Mouse (Mus musculus): ENCODE data around the gene Cblb.

Gene Cblb

DNA sequence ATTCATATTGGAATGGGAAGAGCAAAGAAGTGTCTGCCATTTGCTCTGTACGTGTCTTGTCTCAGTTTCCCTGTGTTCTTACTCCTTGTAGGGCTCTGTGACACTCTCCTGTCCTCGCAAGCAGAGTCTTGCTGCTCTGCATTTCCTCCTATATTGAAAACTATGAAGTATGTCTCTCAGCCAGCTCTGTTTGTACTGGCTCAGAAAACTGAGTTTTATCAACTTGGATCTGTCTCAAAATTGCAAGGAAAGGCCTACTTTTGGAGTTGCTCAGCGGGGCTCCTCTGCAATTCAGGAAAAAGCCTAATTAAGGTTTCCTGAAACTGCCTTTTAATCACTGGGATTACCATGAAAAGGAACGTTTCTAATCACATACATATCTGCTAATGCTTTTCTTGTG, 46.9 kb downstream of the Cblb start:
- no peak for DNase-seq

DNA sequence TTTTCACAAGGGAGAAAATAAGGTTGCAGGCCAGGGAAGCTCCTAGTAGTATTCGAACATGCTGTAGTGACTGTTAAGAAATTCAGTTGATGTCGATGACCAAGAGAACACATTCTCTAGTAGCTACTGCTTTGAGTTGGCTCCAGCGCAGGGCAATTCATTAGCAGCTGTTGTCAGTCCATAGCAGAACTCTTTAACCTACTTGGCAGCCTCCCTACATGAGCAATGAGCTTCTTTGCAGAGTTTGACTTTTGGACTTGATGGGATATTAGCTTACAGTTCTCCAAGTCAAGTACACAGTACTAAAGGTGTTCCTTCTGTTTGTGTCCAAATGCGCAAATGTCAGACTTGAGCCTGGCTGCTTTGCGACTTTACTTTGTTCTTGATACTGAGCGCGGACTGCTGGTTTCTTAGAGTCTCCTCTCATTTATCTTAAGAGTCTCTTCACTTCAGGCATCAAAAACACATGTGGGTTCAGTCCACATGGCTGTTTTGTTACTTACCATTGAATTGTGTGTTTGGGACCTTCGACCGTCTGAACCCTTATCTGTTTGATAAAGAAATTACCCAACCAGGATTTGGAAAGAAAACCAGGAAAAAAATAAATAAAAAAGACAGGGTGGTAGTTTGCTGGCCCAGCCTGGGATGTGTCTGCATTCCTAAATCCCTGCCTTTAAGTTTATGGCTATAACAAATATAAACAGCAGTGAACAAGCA, 47.9 kb downstream of the Cblb start:
- peak; percentile 77 to 91 for DNase-seq

DNA sequence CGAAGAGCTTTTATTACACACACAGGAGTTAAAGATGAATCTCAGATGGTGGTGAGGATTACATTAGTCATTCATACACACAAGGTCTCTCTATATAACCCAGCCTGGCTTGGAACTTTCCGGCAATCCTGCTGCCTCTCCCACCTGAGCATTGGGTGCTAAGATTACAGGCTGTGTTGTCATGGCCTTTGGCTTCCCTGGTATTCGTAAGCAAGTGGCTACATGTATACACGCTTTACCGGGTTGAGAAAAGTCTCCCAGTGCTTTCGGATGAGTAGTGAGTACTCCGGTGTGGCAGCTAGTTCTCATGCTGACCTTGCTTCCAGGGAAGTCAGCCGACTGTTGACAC, 48.4 kb downstream of the Cblb start:
- no peak for DNase-seq

DNA sequence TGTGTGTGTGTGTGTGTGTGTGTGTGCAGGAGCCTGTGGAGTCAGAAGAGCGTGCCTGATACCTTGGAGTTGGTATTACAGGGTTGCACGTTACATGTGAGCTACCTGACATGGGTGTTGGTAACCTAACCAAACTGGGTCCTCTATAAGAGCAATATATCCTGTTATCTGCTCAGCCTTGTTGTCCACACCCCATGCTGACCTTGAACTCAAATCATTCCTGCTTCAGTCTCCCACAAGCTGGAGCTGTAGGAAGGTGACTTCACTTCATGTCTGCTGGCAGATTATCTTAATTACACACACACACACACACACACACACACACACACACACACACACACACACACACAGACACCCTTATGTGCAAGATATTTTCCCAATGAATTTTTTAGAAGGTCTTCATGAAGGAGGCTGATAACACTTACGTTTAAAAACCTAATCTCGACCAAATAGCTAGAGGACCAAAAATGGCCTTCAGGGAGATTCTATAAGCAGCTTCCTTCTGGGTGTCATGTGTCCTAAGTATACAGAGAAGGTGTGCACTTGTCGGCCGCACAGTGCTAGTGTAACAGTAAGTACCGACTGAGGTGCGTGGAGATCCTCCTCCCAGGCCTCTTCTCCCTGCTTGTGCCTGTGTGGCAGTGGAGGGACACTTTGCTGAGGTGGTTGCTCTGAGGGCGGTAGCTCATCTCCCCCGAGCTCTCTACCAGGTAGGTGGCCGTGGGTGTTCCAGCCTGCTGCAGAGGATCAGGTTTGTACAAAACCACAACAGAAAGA, 49.8 kb downstream of the Cblb start:
- DNase-seq, result no peak

DNA sequence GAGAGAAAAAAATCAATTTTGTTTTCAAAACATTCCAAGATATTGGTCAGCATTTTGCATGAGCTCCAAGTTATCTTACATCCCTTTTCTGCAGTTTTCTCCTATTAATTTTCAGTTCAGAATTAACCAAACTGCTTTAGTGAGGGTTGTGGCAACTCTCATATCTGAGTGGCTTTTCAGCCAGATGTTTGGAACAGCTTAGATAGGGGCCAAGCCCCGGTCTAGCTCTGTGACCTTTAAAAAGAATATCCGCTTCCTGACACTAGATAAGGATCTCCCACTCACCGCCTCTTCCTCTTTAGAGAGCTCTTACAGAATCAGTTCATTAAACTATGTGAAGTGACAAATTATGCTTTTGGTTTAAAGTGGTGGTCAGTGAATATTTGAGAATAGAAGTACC, 50.7 kb downstream of the Cblb start:
- DNase-seq, result no peak

DNA sequence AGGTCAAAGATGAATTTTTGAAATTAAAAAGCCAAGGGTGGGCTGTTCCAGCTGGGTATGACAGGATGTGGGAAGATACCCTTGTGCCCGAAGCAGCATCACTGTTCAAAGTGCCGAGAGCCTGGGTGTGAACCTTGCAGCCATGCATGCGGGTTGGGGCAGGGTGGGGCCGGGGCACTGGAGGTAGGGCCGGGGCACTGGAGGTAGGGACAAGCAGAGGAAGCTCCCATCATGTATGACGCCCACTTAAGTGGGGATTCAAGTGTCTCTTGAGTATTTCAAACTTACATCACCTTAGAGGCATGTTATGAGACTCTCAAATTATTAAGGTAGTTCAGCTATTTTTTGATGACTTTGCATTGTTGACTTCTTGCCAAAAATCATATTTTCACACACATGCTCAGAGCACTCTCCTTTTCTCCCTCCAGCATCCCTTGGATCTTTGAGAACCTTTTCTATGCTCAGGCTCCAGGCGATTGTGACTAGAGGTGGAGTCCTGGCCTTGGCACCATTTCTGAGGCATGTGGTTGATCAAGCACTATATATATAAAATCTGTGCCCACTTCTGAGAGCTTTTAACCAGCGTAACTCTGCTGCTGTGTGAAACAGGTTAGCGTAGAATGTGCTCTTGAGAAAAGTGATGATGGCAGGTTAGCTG, 55.9 kb downstream of the Cblb start:
- DNase-seq, result no peak

DNA sequence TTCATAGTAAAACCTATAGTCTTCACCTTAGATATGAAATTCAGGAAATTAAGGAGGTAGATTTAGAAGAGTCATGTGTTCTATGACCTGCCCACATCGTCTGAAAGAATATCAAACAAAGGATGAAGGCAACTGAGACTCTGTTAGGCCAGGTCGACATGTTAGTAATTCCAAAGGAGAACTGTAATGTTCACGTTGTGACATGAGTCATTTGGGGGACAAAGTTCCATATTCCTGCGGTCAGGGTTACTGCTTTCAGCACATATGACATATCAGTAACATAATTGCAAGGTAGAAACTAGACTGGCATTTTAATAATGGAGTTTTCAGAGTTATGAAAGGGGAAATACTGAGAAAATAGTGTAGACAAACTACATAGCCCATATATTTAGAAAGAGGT, 58.3 kb downstream of the Cblb start:
- DNase-seq, result no peak

DNA sequence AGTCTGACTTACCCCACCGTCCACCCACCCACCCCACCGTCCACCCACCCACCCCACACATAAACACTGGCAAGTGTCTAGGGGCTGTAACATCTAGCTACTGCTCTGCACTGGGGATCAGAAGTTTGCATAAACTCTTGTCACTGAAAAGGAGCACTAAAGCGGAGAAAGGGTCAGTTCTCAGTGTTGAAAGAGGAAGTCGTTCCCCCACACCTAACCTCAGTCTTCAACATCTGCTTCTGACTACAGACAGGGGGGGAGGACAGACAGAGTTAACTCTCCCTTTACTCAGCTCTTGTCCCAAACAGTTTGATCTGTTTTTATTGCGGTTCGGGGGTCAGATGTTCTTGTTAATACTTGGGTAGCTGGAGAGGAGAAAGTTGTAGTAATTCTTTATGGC, 59.9 kb downstream of the Cblb start:
- DNase-seq, result no peak

DNA sequence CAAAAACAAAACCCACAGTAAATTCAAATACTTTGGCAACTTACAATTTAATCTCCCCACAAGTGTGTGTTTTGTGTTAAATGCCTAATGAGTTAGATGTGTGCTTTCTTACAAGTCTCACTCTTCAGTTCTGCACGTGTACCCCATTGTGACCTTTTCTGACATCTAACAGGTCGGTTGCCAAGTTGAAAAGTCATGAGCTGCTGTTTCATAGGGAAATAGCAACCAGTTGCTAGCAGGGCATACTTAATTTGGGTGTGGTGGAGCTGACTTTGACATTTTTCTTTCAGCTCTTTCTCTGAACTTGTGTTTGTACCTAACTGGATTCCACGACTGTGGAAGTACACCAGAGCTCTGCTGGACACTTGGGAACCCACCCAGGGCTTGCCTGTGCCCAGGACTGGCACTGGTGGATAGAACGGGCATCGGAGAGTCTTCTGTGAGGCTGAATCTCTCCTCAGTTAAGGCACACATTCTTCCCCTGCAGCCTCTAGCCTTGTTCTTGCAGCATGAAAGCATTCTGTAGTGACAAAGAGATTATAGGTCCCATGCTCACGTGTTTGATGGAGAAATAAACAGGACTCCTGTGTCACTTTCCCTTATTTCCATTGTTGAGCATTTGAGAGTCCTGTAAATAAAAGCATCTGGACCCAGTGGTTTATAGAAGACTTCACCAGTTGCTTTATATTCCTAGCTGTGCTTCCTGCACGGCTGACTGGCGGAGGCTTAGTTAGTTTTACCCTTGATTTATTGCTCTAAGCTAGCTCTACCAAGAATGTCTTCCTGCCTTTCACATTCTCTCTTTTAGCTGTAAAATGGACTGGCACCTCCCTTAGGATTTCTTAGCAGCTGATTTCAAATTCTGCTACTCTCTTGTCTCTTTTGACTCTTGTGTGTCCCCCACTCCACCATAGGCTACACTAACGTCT, 62.6 kb downstream of the Cblb start:
- no peak for DNase-seq

DNA sequence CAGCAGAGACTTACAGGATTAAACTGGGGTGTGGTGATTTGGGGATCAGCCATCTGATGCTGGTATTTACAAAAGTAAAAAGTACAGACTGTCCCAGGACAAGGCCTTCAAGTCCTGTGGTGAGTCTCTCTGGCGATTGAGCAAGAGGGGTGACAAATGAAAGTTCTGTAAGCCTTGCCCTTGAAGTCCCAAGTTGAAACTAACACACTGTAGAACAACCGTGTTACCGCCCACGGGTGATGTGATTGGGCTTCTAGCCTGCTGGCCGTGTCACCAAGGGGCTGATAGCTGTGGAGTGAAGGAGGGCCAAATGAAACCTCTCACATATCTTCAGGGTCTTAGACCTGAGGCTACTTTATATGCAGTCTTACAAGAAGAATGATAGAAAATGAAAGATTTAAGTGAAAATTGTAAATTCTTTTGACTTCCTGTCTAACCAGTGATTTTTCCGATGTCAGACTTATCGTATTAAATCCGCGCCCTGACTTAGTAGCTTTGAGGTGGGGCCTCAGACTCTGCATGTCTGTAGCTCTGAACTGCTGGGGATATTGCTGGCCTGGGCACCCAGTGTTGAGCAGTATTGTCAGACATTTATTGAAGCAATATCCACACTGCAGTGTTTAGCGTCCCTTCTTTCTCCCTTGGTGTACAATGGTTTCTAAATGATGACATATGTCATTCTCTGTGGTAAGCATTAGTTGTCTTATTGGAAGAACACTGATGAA, 63.9 kb downstream of the Cblb start:
- DNase-seq, result no peak

DNA sequence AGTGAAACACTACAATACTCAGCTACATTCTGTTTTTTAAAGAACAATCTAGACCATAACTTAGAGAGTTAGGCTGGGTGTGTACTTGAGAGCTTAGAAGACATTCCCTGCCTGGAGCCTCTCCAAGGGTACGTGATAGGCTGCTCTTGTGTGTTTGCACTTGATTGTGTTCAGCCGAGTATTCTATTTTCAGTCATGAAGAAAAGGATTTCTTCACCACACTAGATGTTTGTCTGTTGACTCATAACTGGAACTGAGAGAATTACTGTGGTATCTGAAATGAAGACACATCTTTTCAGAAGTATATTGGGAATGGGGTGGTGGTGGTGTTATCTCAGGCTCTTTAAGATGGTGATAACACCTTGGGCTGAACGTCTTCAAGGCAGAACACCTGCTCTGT, 64.6 kb downstream of the Cblb start:
- no peak for DNase-seq

DNA sequence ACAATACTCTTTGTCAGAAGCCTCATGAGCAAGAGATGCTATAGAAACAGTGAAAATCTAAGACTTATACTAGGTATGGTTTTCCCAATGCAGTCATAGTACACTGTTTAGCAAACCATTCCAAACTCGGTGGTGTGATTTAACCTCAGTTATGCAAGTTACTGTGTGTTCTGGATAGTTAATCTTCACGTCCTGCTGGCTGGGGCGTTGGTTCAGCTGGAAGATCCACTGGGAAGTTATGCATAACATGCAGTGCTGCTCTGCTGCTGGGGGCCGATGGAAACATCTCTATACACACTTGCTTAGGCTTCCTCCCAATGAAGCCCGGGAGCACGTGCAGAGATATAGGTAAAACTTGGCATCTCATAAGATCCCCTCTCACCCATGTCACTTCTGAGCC, 69.4 kb downstream of the Cblb start:
- DNase-seq, result peak; percentile 50 to 53

DNA sequence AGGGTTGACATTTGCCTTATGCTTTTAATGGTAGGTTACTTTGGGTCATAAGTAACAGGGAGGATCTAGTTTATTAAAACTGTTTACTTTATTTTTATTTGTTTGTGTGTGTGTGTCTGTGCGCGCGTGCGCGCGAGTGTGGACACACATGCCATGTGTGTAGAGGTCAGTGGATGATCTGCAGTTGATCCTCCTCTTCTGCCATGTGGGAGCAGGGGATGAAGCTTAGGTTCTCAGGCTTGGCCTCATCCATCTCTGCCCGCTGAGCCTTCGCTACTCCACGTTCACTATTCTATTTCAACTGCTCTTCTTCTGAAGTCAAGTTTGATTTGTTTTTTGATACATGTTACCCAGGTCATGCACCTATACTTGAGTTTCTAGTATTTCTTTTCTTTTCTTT, 73.6 kb downstream of the Cblb start:
- DNase-seq, result no peak

DNA sequence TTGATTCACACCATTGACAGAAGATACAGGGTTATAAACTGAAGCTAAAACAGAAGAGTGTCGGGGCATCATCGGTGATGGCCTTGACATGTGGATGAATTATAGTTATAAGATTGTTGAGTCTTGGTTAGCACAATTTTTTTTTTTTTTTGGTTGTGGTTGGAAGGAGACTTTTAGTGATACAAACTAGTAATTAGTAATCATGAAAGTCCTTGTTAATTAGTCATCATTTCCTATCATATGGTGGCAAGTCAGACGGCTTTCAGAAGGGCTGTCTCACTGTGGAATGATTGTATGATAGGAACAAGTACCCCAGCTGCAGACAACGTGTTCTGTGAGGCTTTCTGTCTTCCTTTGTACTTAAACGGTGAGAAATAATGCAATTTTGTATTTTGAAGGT, 76.8 kb downstream of the Cblb start:
- no peak for DNase-seq

DNA sequence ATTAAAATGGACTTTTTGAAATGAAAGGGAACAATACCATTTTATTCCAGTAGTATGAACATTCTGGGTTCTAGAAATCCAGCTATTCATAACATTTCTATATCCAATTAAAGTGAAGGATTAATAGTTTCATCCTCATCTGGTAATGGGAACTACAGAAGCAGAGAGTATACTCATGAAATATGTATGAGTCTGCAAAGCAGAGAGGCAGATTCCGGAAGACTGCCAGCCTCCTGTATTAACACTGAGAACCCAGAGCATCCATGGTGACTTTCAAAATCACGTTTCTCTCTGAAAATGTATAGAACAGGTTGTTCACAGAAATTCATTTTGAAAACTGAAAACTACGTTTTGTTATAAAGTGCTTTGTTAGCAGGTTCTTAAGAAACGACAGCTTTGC, 83.4 kb downstream of the Cblb start:
- no peak for DNase-seq

DNA sequence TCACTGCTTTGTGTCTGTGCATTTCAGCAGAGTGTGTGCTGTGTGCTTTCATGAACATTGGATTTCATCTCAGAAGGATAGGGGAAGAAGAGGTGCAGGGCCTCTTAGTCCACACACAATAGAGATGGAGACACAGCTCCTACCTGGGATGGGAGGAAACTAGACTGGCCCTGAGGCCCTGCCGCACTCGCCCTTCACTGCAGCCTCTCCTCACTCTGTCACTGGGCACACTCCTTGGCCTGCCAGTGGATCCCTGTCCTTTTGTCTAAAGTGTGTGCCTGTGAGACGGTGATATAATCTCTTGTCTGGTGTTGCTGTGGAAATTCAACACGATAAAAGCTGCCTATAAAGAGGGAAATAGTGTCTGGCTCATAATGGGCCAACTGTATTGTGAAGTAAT, 88.0 kb downstream of the Cblb start:
- no peak for DNase-seq

DNA sequence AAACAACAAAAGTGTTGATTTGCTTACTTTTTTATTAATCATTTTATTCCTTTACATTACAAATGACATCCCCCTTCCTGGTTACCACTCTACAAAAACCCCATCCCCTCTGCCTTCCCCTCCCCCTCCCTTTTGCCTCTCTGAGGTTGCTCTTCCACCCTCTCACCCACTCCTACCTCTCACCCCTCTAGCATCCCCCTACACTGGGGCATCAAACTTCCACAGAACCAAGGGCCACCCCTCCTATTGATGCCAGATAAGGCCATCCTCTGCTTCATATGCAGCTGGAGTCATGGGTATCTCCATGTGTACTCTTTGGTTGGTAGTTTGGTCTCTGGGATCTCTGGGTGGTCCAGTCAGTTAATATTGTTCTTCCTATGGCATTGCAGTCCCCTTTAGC, 93.9 kb downstream of the Cblb start:
- no peak for DNase-seq

DNA sequence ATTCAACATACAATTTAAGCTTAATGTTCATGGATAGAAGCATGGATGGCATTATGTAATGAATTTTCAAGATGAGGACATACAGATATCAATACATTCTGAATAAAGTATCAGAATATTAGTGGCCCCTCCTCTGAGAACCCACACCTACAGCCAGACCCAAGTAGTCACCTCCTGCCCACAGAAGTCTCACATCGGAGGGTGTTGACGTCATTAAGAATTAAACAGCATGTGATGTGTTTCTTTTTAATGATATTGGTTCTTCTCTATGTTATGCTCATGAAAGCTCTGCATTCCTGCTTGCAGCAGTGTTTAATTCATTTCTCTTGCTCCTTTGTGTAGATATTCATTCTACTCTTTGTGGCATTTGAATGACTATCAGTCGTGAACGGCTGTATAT, 94.9 kb downstream of the Cblb start:
- no peak for DNase-seq

DNA sequence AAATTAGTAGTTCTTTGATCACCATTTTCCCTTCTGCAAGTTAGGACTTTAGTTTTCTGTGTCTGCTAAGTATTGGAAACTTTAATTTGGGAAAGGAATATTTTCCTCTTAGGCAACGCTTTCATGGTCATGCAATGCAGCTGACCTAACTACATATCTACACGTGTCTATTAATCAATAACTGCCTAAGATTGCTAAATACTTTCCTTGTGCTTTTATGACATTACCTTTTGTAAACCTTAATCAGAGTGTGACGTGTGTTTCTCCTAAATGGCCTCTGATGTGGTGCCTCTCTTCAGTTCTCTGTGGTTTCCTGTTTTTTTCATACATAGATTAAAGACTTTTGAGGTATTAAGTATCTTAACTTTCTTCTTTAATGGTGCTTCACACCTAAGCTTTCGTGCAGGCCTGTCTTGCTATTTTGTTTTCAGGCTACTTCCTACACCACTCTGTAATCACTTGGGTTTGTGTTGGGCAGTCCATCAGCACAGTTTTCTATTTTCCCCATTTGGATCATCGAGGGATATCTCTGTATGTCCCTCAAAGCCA, 98.4 kb downstream of the Cblb start:
- DNase-seq, result no peak

DNA sequence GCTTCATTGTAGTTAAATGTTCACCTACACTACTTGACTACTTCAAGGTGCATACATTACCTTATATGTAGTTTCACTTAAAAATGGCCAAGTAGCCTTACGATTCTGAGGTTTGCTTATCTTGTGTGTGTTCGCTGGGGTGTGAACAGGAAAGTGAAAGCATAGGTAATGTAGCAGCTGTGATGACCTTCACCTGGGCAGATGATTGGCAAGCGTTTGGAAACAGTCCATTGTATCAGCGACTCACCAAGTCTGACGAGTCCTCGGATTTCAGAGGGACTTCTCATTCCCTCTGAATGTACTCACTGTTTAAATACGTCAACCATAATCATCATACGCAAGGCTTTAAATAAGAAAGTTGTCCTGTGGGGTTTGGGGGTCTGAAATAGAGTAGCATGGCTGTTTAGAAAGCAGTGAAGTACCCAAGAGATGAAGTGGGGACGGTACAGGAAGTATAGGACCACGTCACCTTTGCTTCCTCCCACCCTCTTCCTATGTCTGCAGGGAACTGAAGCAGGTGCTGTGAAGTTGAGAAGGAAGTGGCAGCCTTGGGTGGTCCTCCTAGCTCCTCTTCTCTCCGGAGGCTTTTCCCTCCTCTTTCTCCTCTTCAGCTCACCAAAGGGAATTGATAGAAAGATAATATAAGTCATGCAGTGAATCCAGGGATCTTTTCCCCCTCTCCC, 101.9 kb downstream of the Cblb start:
- no peak for DNase-seq

DNA sequence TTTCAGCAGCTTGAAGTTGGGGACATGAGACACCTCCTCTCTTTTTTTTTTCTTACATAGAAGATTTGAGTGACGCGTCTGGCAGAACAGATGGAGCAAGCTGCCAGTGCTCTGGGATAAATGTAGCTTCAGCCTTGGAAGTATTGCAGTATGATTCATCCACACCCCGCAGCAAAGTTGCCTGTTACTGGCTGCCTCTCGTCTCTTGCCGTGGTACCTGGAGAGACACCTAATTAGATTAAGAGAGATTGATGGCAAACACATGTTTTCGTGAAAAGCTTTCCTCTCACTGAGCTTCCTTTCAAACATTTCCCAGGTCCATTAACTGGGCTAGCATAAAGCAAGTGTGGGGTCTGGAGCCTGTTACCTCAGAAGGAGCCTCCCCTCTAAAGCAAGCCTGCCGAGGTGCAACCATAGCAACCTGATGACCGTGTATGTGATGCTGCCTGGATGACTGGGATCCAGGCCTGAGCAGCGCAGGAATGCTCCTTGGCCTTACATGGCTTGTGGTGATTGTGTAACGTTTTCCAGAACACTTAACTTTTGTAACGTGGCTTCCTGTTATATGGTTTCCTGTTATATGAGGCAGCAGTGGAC, 103.7 kb downstream of the Cblb start:
- no peak for DNase-seq

All from kidney, adult 8-10 months (tissue).